Mouse (Mus musculus) 416B (cell line): ENCODE results near the gene Slc2a4.

Experiments
- DNase-seq: peaks from one replicate; pipeline ENCODE4 v3.0.0; 2011; ENCODE audit warnings: low read depth

The Slc2a4 gene

DNA sequence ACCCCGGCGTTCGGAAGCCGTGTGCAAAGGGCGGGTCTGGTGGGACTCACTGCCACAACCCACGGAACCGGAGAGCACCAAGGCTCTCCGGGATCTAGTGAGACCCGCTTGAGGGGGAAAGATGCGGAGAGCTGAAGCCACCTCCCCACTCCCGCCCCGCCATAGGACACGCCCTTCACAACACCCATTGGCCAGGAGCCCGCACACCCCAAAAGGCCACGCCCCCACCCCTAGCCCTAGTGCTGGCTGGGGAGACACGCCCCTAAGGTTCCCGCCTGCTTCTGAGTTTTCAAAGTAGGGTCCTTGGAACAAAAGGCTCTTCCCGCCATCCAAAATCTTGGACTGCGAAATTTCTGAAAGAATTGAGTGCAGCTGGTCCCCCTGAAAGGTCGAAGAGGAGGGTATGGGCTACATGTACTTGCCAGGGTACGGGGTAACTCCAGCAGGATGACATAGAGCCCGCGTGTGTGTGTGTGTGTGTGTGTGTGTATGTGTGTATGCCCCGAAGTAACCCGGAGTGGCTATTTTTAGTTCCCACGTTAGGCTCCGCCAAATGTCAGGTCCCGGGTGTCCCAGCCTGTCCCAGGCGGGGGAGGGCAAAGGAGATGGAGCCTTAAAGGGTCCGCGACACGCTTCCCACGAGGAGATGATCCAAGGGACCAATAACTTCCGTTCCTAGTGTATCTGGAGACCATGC lies at the start of gene Slc2a4:
TSS of gene Slc2a4 (minus strand) at position 123 of the 697 bp plus-strand sequence.
- DNase-seq: peak; percentile 92

DNA sequence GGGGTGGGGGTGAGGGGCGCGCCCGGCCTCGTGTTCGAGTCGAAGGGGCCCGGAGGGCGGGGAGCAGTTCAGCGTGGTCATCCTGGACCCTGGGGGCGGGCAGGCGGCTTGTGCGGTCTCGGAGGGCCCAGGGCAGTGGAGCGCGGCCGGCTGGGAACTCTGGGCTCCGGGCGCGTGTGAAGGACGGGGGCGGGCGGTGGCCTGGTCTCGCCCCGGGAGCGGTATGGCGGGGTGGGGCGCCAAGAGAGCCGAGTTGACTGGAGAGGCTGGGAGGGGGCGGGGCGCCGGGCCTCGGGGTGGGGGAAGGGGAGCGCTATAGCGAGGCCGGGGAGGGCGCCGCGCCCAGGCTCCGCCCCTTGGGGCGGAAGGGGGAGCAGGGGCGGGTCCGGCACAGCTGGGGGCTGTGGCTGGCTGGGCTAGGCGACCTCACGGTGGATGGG lies 49.1 kb upstream of the Slc2a4 start:
- DNase-seq: peak; percentile 81

DNA sequence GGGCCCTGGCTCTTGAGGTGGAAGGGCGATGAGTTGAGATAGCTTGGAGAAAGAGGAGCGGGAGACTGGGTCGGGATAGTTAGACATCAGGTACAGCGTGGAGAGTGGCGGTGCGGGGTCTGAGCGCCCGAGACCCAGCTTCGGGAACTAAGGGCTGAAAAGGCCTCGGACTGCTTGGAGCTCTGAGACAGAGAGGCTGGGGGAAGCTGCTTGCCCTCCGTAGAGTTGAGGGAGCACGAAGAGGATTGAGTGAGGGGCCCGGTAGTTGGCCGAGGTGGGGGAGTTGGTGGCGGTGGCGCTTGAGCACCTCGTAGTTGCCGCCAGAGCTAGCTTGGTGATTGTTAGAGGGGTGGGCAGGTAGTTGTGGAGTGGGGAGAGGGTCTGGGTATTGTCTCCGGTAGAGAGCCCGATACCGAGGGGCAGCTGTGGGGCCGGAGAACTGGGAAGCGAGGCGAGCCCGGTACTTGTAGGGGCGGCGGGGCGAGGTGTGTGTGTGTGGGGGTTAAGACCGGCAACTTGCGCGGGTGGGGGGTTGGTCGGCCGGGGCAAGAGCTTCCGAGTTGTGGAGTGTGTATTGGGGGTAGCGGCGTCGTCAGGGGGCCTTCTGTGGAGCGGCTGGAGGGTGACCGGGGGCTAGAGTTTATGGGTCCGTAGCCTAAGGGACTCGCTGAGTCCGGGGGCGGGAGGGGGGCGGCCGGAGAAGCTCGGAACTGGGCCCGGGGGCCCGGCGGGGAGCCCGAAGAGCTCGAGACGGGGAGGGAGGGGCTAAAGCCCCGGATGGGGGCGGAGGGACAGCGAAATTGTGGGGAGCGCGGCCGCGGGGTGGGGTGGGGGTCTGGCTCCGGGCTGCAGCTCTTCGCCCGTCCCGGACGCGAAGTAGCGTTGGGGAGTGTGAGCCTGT lies 48.4 kb upstream of the Slc2a4 start:
- DNase-seq: peak; percentile 65

DNA sequence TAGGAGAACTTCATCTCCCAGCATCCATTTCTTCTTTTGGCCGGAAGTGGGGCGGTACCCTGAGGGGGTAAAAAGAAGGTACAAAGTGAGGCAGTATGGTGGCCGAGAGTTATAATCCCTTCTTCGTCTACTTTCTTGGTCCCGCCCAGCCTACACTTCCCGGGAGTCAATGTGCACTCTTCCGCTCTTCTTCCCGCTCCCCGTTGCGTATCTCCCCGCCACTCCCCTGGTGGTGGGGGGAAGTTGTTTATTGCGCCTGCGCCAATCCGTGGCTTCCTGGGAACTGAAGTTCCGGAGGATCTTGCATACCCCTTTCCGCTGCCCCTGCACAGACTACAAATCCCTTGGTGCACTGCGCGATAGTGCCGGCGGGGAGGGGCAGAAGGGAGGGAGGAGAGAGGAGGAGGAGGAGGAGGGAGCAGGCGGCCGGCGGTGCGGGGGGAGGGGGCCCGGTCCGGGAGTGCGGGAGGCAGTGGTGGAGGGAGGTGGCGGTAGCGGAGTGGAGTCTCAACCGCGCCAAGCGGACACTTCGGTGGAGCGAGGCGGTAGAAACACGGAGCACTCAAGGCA lies 47.5 kb upstream of the Slc2a4 start, which contains the start of gene Phf23:
TSS of gene Phf23 (plus strand) at position 387 of the 570 bp plus-strand sequence.
- peak; percentile 100 for DNase-seq

DNA sequence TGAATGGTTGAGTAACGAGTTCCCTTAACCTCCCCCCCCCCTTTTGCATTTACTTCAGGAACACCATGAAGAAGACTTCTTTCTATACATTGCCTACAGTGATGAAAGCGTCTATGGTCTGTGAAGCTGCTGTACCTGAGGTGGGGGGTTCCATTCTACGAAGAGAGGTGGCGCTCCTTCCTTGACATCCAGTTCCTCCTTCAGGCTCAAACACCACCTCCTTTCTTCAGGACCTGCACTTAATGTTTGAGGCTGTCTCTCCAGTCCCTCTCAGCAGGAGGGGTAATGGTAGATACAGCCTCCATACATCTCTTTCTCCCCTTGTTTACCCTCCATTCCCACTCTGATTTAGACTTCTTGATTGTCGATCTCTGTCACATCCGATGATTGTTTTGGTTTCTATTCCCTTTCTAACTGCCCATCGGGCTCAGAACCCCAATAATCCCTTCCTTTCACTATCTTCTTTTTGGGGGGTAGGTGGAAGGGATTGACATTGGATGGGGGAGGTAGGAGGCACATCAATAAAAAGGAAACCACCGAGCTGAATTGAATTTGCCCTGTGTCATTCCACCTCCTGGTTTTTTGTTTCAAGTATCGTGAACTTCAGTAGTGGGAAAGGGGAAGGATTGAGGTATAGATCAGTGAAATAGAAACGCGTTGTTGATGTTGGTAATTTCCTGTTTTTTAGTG lies 46.6 kb upstream of the Slc2a4 start:
- DNase-seq: no peak

DNA sequence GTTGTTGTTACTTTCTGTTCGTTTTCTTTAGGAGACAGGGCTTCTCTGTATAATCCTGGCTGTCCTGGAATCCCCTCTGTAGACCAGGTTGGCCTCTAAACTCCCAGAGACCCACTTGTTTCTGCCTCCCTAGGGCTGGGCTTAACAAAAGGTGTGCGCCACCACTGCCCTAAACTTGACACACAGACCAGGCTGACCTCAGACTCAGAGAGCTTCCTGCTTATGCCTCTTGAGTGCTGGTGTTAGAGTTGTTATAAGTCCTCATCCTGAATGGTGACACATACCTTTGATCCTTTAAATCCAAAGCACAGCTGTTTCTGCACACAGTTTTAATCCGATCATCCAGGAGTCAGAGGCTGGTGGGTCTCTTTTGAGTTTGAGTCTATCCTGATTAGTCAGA lies 44.9 kb upstream of the Slc2a4 start:
- DNase-seq: no peak

DNA sequence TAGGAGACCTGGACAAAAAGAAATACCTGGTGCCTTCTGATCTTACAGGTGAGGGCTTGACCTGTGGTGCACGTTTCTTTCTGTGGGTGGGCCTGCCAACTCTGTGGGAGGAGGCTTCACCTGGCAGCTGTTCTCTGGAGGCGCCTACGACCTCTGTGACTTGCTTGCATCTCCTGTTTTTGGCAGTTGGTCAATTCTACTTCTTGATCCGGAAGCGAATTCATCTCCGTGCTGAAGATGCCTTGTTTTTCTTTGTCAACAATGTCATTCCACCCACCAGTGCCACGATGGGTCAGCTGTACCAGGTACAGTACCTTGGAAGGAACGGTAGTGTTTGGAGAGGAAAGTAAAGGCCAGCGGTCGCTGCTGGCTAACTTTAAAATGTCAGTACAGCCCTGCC lies 44.4 kb upstream of the Slc2a4 start:
- no peak for DNase-seq

DNA sequence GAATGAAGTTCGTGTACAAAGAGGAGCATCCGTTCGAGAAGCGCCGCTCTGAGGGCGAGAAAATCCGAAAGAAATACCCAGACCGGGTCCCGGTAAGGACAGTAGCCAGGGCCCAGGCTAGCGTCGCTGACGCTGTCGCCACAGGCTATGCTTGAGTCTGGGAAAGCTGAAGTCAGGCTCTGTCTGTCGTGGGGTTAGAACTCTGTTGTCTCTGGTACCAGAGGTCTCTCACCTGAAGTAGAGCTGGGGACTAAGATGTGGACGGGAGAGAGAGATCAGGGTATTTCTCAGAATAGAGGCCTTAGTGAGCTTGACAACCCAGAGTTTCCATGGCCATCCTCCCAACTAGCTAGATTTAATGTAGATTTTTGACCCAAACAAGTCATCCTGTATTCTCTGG lies 43.7 kb upstream of the Slc2a4 start:
- DNase-seq: no peak

DNA sequence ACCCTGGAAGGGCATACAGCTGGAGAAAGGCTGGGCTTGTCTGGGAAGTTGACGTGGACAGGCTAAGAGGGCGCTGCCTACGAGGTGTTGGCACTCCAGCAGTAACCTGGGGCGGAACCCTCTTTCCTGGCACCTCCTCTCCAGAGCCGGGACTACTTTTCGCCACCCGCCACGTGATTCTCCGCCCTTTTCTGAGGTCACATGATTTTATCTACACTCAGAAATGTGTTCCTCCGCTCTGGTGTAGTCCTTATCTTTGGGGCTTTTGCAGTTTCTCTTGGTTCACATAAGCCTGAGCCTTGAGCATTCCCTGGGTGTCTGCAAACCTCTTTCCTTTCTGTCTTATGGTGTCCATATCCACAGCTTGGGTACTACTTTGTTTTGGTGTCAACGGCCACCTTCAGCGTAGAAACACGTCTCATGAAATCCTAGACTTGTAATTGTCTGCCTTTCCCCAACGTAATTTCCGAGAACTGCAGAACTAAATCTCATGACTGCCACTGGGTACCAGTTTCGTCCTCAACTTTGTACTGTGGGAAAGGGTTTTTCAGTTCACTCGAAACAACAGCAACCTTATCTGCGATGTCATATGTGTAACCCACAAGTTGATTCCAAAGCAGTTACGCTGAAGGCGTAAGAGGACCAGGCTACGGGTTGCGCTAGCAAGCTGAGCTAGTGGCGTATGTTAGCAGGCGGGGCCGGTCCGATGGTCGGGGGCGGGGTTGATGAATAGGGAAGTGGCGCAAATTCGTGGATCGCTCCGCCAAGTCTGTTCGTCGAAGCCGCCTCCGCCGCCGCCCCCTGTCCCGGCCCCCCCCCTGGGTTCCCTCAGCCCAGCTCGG lies 43.1 kb upstream of the Slc2a4 start, which contains the start of gene Gabarap:
TSS of gene Gabarap (plus strand) at position 294 of the 842 bp plus-strand sequence.
- DNase-seq: peak; percentile 98

DNA sequence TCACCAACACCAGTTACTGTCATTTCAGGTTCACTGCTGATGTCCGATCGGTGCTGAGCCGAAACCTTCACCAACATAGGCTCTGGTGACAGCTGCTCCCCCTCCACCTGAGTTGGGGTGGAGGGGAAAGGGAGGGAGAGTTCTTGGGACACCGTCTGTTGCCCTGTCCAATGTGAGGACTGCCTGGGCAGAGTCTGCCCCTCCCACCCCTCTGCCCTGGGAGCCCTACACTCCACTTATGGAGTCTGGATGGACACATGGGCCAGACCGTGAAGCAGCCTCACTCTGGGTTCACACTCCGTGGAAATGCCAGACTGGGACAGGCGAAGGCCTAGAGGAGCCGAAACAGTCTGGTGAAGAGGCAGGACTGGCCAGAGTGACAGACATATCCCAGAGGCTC lies 42.0 kb upstream of the Slc2a4 start:
- no peak for DNase-seq

DNA sequence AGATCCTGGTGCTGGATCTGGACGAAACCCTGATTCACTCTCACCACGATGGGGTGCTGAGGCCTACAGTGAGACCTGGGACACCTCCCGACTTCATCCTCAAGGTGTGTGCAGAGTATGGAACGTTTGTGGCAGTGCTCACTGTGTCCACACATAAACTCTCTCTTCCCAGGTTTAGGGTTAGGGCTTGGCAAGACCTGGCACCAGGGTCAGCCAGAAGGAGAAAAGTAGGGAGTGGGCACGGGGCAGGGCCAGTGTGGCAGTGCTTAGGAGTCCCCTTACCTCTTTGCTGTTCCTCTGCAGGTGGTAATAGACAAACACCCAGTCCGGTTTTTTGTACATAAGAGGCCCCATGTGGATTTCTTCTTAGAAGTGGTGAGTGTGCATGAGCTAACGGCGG lies 36.4 kb upstream of the Slc2a4 start:
- no peak for DNase-seq

DNA sequence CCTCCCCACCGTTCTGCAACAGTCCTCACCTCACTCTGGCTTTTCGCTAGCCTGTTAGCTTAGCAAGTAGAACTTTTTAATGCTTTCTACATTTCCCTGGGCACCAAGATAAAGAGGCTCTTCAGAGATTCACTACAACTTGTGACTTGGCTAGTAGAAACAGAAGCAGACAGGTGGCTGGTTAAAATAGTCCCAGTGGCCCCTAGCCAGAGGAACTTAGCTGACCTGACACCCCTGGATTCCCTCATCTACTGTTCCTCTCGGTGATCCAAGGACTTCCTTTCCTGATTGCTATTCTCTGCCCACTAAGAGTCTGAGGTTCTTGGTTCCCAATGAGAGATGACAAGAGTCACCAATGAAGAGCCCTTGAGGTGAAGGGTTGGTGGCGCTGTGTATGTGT lies 35.4 kb upstream of the Slc2a4 start:
- no peak for DNase-seq

DNA sequence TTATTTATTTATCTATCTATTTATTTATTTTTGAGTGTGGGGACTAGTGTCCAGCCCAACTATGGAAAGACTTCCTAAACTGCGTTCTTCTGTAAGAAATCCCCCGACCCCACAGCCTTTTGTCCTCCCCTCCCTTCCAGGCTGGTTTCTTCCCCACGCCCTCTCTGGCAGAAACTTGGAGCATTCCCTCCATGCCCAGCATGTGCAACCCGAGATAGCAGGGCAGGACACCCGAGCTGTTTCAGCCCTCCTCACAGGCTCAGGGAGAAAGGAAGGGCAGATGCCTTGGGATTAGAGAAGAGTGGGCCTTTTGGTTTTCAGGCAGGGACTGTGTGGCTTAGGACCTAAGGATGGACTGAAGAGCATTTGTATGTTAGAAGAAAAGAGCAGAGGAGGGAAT lies 34.9 kb upstream of the Slc2a4 start:
- no peak for DNase-seq

DNA sequence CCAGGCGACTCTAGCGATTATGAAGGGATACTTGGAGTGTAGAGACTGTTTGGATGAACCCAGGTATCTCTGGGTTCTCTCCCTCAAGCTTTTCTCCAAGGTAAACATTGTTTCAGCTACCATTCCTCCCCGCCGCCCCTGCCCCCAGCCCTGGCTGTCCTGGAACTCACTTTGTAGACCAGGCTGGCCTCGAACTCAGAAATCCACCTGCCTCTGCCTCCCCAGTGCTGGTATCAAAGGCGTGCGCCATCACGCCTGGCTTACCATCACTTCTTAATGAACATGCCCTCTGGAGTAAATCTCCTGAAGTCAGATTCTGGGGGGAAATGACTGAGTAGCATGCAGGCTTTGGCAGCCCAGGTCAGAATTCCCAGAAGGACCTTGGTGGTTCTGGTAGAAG lies 34.2 kb upstream of the Slc2a4 start, which contains the start of gene Elp5:
TSS of gene Elp5 (minus strand) at position 293 of the 400 bp plus-strand sequence.
- DNase-seq: no peak

DNA sequence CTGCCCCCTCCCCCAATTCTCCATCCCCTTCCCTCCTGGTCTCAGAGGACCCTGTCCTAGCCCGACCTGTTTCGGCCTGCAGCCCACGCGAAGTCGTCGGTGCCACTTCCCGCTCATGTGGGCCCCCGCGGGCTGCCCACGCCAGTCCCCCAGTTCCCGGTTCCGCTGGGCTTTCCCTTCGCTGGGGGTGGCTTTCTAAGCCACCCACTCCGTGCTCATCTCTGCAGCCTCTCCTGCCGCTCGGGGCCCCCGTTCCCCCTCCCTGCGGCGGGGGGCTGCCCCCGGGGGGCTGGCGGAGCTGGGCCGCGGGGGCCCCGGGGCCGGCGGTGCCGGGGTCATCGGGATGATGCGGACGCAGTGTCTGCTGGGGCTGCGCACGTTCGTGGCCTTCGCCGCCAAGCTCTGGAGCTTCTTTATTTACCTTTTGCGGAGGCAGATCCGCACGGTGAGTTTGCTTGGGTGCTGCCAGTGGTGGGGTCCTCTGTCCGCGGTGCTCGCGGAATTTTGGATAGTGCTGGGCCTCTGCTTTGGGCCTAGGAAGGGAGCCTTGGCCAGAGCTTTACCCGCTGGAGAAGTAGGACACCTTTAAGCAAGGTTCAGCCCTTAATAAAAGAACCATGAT lies 33.3 kb upstream of the Slc2a4 start, which contains the start of gene Ctdnep1:
TSS of gene Ctdnep1 (plus strand) at position 16 of the 622 bp plus-strand sequence.
- no peak for DNase-seq

DNA sequence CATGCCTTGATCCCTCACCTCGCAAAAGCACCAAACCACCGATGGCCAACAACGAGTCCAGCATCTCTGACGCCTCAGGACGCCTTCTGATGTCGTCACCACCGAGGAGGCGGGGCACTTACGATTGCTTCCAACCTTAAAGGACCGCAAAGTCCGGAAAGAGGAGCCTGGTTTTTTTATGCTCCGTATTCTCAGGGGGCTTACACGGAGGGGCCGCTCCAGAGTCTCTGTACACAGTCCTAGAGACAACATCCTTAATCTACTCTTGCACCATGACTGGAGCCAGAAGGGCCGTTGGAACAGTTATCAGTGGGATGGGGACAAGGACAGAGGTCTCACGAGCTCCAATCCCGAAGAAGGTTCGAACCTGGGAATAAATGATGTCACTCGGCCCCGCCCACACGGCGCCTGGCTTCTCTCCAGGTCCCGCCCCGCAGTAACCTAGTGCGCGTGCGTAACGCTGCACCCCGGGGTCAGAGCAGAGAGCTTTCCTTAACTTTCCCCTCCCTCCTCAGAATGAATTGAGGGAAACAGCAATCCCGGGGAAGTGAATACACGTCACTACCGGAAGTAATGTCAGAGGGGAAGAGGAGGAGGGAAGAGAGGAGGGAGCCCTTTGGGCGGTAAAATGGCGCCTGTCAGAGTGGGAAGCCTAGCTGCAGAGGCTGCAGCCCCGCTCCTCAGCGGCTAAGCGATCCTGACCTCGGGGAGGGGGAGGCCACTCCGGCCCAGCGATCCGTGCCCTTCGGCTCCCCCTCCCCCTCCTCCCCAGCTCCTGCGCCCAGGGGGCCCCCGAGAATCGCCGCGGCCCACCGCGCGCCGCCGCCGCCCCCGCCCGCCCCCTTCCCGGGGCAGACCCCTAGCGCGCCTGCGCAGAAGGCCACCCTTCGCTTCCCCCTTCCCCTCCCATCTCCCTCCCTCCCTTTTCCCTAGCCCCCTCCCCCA lies 32.5 kb upstream of the Slc2a4 start:
- peak; percentile 100 for DNase-seq

DNA sequence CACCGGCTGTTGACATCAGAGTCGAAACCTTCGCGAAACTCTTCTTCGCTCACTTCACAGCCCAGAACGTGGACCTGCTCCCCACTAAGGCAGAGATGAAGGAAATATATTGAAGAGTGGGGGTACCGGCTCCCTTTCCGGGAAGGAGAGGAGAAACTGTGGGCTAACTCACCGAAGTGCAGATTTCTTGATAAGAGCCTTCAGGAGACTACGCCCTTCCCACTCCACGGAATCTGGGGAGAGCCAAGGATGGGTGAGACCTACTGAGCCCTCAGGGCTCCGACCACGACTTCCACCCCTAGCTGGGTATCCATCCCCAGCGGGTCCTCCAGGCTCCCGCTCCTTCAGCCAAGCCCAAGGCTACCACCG lies 31.8 kb upstream of the Slc2a4 start:
- no peak for DNase-seq

DNA sequence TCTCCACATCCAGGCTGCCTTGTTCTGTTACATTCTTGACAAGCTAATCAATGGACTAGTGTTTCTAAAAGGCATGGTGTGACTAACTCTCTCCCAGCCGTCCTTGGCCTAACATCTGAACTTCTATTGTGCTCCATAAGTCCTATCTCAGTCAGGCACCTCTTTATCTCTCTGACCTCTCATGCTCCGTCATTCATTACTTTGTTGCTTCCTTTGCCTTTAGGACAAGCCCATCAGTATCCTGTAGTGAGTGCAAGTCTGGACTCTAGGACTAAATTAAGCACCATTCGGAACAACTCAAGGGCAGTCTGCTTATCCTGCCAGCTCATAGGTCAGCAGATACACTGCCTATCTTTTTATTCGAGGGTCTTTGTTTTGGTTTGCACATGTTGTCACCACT lies 28.3 kb upstream of the Slc2a4 start:
- no peak for DNase-seq

DNA sequence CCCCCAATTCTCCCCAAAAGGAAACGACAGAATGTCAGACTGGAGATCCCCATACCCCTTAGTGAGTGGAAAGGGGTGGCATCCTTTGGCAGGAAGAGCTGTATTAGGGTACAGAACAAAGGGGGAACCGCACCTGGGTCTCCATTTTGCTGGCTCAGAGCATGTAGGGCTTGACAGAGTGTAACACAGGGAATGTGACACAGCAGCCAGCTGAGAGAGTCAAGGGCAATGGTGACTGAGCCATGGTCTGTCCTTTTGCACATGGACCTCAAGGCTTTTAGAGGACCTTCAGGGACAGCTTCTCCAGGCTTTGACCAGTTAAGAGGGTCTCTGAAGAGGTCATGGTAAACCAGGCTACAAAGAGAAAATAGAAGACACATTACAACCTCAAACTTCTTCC lies 26.9 kb upstream of the Slc2a4 start:
- no peak for DNase-seq
